Mouse (Mus musculus): ENCODE data around the gene Fbxl17. TPM values are rescaled to one million over a fixed set of nuclear protein-coding genes. Genes with fewer than 3 reads are reported as not detected.

Fbxl17 gene
- total and polyA plus RNA-seq, 3 experiments: 8.2 to 9.9 (median 8.8) TPM

DNA sequence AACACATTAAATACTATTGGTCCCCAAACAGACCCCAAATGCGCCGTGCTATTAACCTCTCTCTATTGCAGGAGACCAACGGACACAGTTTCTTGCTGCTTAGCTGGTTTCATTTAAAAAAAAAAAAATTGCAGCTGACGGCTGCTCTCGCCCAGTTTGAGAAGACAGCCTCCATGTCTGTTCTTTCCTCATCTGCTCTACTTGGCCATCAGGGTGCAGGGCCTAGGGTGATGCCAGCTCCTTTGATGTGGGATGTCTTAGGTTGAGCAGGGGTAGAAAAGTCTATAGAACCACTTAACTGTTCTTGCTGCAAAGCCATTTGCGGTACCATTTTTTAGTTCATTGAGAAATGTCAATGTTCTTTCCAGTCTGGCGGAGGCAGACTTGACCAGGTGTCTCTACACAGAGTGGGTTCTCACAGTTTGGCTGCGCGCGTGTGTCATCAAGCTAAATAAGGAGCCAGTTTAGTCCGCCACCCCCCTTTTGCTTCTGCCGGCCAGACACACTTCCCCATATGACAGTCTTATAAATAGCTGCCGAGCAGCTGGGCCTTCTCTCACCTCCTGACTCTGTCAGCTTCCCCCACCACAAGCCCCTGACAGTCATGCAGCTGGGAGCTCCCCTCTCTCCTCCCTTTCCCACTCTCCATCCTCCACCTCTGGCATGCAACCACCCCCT lies 487.8 kb downstream of the Fbxl17 start:
- no peaks in the 10 kb centered on the region; the same call in 1 of the 2 replicates for H3K27me3 ChIP-seq (ENCODE audit: insufficient read depth, low read length)
- no peaks in the 10 kb centered on the region for H3K36me3 ChIP-seq (replicated peaks)
- no peak for TF ChIP-seq TAL1 (conservative IDR thresholded peaks at IDR 0.05; ENCODE audit: low read depth, low read length)
- no peak for TF ChIP-seq CTCF (IDR thresholded peaks at IDR 0.05; ENCODE audit: low read depth, low read length)
- no peak for TF ChIP-seq GATA2 (IDR thresholded peaks at IDR 0.05; ENCODE audit: borderline replicate concordance, low read depth, low read length)
- no peak for TF ChIP-seq POLR2AphosphoS5 (IDR thresholded peaks at IDR 0.05; ENCODE audit: insufficient replicate concordance, low read depth, low read length)
- TF ChIP-seq GATA1 (IDR thresholded peaks at IDR 0.05; ENCODE audit: borderline replicate concordance, low read length): no peak
- H3K9me3 ChIP-seq (replicated peaks): no peaks in the 10 kb centered on the region
- H3K4me1 ChIP-seq (ENCODE audit: insufficient read depth, low read depth, low read length): no peaks in the 10 kb centered on the region
- ATAC-seq (ENCODE audit: extremely low read depth, insufficient number of reproducible peaks, low FRiP score, poor library complexity, severe bottlenecking) (no peak), DNase-seq (ENCODE audit: low spot score) (no peak)
- no peak overlapping the region for H3K4me3 ChIP-seq (ENCODE audit: low read depth, low read length)

DNA sequence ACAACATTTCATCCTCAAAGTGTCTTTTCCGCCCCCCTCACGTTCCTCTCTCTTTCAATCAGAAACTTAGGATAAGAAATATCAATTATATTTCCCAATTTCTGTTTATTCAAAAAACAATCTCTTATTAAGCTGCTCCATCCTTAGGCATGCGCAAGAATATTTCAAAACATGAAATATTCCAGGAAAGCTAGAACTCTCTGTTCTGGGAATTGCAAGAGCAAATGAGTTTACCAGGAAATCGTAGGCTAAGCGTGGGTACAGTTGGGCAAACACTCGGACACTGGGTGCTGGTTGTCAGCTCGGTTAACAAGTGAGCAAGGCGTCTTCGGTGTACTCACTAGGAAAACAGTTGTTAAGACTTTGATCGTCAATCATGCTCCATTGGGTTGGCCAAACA lies 489.0 kb downstream of the Fbxl17 start:
- Histone ChIP-seq H3K27me3 (ENCODE audit: insufficient read depth, low read length) (no peaks in the 10 kb centered on the region; the same call in 1 of the 2 replicates), H3K4me3 (ENCODE audit: low read depth, low read length) (no peak overlapping the region), H3K9me3 (replicated peaks) (no peaks in the 10 kb centered on the region), H3K36me3 (replicated peaks) (no peaks in the 10 kb centered on the region), H3K4me1 (ENCODE audit: insufficient read depth, low read depth, low read length) (no peaks in the 10 kb centered on the region)
- ATAC-seq (ENCODE audit: extremely low read depth, insufficient number of reproducible peaks, low FRiP score, poor library complexity, severe bottlenecking) (no peak), DNase-seq (ENCODE audit: low spot score) (no peak)
- TF ChIP-seq TAL1 (conservative IDR thresholded peaks at IDR 0.05; ENCODE audit: low read depth, low read length) (no peak), GATA1 (IDR thresholded peaks at IDR 0.05; ENCODE audit: borderline replicate concordance, low read length) (no peak), GATA2 (IDR thresholded peaks at IDR 0.05; ENCODE audit: borderline replicate concordance, low read depth, low read length) (no peak), POLR2AphosphoS5 (IDR thresholded peaks at IDR 0.05; ENCODE audit: insufficient replicate concordance, low read depth, low read length) (no peak), CTCF (IDR thresholded peaks at IDR 0.05; ENCODE audit: low read depth, low read length) (no peak)

DNA sequence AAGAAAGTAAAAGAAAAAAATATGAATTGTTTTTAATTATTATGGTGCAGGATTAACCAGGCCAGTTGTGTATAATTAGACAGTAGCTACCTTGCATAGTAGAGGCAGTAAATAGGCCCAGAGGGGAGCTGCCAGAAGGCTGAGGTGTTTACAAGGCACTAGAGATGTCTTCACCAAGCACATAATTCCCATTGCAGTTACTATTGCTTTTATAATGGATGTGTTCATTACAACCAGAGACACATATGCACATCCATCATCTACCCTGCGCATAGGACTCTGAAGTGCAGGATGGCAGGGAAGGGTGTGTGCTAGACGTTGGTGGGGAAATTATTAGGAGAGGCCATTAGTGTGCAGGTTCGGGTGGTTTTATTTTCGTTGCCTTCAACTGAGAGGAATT lies 491.0 kb downstream of the Fbxl17 start:
- H3K4me1 ChIP-seq (ENCODE audit: insufficient read depth, low read depth, low read length): no peaks in the 10 kb centered on the region
- TF ChIP-seq GATA2 (IDR thresholded peaks at IDR 0.05; ENCODE audit: borderline replicate concordance, low read depth, low read length) (no peak), CTCF (IDR thresholded peaks at IDR 0.05; ENCODE audit: low read depth, low read length) (no peak), POLR2AphosphoS5 (IDR thresholded peaks at IDR 0.05; ENCODE audit: insufficient replicate concordance, low read depth, low read length) (no peak), GATA1 (IDR thresholded peaks at IDR 0.05; ENCODE audit: borderline replicate concordance, low read length) (no peak), TAL1 (conservative IDR thresholded peaks at IDR 0.05; ENCODE audit: low read depth, low read length) (no peak)
- DNase-seq (ENCODE audit: low spot score) (no peak), ATAC-seq (ENCODE audit: extremely low read depth, insufficient number of reproducible peaks, low FRiP score, poor library complexity, severe bottlenecking) (no peak)
- H3K27me3 ChIP-seq (ENCODE audit: insufficient read depth, low read length): no peaks in the 10 kb centered on the region; the same call in 1 of the 2 replicates
- no peaks in the 10 kb centered on the region for H3K36me3 ChIP-seq (replicated peaks)
- no peaks in the 10 kb centered on the region for H3K9me3 ChIP-seq (replicated peaks)
- H3K4me3 ChIP-seq (ENCODE audit: low read depth, low read length): no peak overlapping the region

DNA sequence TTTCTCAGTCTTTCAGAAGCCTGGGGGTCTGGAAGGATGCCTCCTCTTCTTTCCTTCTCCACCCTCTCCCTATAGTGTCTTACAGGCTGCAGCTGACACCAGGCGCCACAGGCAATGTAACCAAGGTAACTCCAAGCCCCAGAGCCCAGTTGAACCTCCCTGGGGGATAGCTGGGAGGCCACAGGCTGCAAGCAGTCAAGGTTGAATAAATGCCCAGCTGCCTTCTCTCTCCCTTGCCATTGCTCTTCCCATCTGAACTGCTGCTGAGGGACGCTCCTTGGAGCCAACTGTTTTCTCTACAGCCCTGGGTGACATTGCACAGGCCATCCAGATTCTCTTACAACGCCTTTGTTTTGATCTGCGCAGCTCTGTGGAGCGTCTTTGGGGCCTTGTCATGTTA lies 491.5 kb downstream of the Fbxl17 start:
- H3K27me3 ChIP-seq (ENCODE audit: insufficient read depth, low read length): no peaks in the 10 kb centered on the region; the same call in 1 of the 2 replicates
- H3K4me3 ChIP-seq (ENCODE audit: low read depth, low read length): no peak overlapping the region
- no peaks in the 10 kb centered on the region for H3K4me1 ChIP-seq (ENCODE audit: insufficient read depth, low read depth, low read length)

DNA sequence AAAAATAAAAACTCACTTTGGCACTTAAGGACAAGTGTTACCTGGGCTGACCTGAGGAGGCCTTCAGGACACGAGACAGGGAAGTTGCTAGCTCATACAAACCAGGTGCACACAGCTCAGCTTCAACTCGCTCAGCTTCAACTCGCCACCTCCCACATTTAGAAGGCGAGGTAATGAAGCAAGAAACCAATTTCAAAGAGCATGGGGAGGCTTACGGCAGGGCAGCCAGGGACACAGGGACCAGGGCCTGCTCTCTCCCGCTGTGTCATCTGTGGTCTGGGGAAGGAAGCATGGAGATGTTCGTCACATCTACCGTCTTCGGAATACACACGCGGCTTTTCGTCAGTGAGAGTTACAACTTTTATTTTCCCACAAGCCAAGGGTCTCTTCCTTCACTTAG lies 491.9 kb downstream of the Fbxl17 start:
- Histone ChIP-seq H3K36me3 (replicated peaks) (no peaks in the 10 kb centered on the region), H3K9me3 (replicated peaks) (no peaks in the 10 kb centered on the region), H3K4me3 (ENCODE audit: low read depth, low read length) (no peak overlapping the region), H3K4me1 (ENCODE audit: insufficient read depth, low read depth, low read length) (no peaks in the 10 kb centered on the region), H3K27me3 (ENCODE audit: insufficient read depth, low read length) (no peaks in the 10 kb centered on the region; the same call in 1 of the 2 replicates)
- TF ChIP-seq TAL1 (conservative IDR thresholded peaks at IDR 0.05; ENCODE audit: low read depth, low read length): no peak
- no peak for TF ChIP-seq GATA1 (IDR thresholded peaks at IDR 0.05; ENCODE audit: borderline replicate concordance, low read length)
- no peak for TF ChIP-seq CTCF (IDR thresholded peaks at IDR 0.05; ENCODE audit: low read depth, low read length)
- no peak for TF ChIP-seq POLR2AphosphoS5 (IDR thresholded peaks at IDR 0.05; ENCODE audit: insufficient replicate concordance, low read depth, low read length)
- ATAC-seq (ENCODE audit: extremely low read depth, insufficient number of reproducible peaks, low FRiP score, poor library complexity, severe bottlenecking) (no peak), DNase-seq (ENCODE audit: low spot score) (no peak)

More for the DNA sequence above, 491.5 kb downstream of the Fbxl17 start:
- no peaks in the 10 kb centered on the region for H3K9me3 ChIP-seq (replicated peaks)
- no peak for DNase-seq (ENCODE audit: low spot score)
- no peak for ATAC-seq (ENCODE audit: extremely low read depth, insufficient number of reproducible peaks, low FRiP score, poor library complexity, severe bottlenecking)
- TF ChIP-seq POLR2AphosphoS5 (IDR thresholded peaks at IDR 0.05; ENCODE audit: insufficient replicate concordance, low read depth, low read length) (no peak), GATA1 (IDR thresholded peaks at IDR 0.05; ENCODE audit: borderline replicate concordance, low read length) (no peak), CTCF (IDR thresholded peaks at IDR 0.05; ENCODE audit: low read depth, low read length) (no peak), TAL1 (conservative IDR thresholded peaks at IDR 0.05; ENCODE audit: low read depth, low read length) (no peak), GATA2 (IDR thresholded peaks at IDR 0.05; ENCODE audit: borderline replicate concordance, low read depth, low read length) (no peak)
- no peaks in the 10 kb centered on the region for H3K36me3 ChIP-seq (replicated peaks)
